Mouse (Mus musculus) myocyte (in vitro differentiated cells): Measurements from ENCODE around the gene Lfng. TPM values are rescaled to one million over a fixed set of nuclear protein-coding genes. Genes with fewer than 3 reads are reported as not detected.

ENCODE experiments used
- H3K27me3 ChIP-seq: one replicate; pipeline ENCODE4 v1.6.1; 2011; ENCODE audit not compliant: control insufficient read depth, insufficient read depth, insufficient read length
- H3K36me3 ChIP-seq: one replicate; pipeline ENCODE4 v1.6.1; 2011; ENCODE audit not compliant: control insufficient read depth, insufficient read depth
- H3K4me2 ChIP-seq: one replicate; pipeline ENCODE4 v1.6.1; 2011; ENCODE audit warnings: low read depth, control low read depth
- H3K4me3 ChIP-seq: one replicate; pipeline ENCODE4 v1.5.1; 2011; ENCODE audit warnings: mild to moderate bottlenecking, control low read depth, moderate library complexity
- H3K79me2 ChIP-seq: one replicate; pipeline ENCODE4 v1.6.1; 2011; ENCODE audit not compliant: control insufficient read depth, insufficient read depth
- H3ac ChIP-seq: one replicate; pipeline ENCODE4 v1.6.1; 2011; ENCODE audit not compliant: control insufficient read depth, insufficient read length
- CEBPB ChIP-seq: IDR thresholded peaks from 2 replicates; pipeline ENCODE4 v1.6.1; 2011; ENCODE audit warnings: mild to moderate bottlenecking, moderate library complexity; ENCODE audit not compliant: poor library complexity, insufficient read depth, severe bottlenecking
- E2F4 ChIP-seq: IDR thresholded peaks from one replicate; pipeline ENCODE4 v1.6.1; 2011; ENCODE audit warnings: mild to moderate bottlenecking, control low read depth, moderate library complexity; ENCODE audit not compliant: insufficient read depth
- MAX ChIP-seq: IDR thresholded peaks from one replicate; pipeline ENCODE4 v1.6.1; 2011; ENCODE audit warnings: low read depth, mild to moderate bottlenecking, control low read depth
- MYOD1 ChIP-seq, 3 experiments: IDR thresholded peaks; one replicate each; pipeline ENCODE4 v1.6.1; 2011; ENCODE audit warnings: control low read depth in 2 of 3, low read depth in 2 of 3, mild to moderate bottlenecking in 2 of 3, moderate library complexity in 1 of 3; ENCODE audit not compliant: insufficient read length in 2 of 3, control insufficient read depth in 1 of 3
- MYOG ChIP-seq, 3 experiments: IDR thresholded peaks; one replicate each; pipeline ENCODE4 v1.6.1; 2011; ENCODE audit warnings: control low read depth in 2 of 3, low read depth in 2 of 3, mild to moderate bottlenecking in 2 of 3; ENCODE audit not compliant: insufficient read length in 2 of 3, control insufficient read depth in 1 of 3, insufficient read depth in 1 of 3
- POLR2A ChIP-seq: IDR thresholded peaks from one replicate; pipeline ENCODE4 v1.6.1; 2011; ENCODE audit warnings: low read depth, mild to moderate bottlenecking, control low read depth, moderate library complexity; ENCODE audit not compliant: insufficient read length
- POLR2AphosphoS2 ChIP-seq: IDR thresholded peaks from one replicate; pipeline ENCODE4 v1.6.1; 2011; ENCODE audit warnings: low read depth, control low read depth; ENCODE audit not compliant: insufficient read length
- REST ChIP-seq: IDR thresholded peaks from one replicate; pipeline ENCODE4 v1.6.1; 2011; ENCODE audit warnings: mild to moderate bottlenecking, control low read depth, moderate library complexity; ENCODE audit not compliant: insufficient read depth, insufficient read length
- SRF ChIP-seq: IDR thresholded peaks from one replicate; pipeline ENCODE4 v1.6.1; 2011; ENCODE audit warnings: low read depth; ENCODE audit not compliant: control insufficient read depth, insufficient read length
- TCF12 ChIP-seq: IDR thresholded peaks from one replicate; pipeline ENCODE4 v1.6.1; 2011; ENCODE audit warnings: mild to moderate bottlenecking, control low read depth; ENCODE audit not compliant: poor library complexity, insufficient read depth, severe bottlenecking
- TCF3 ChIP-seq: IDR thresholded peaks from one replicate; pipeline ENCODE4 v1.6.1; 2011; ENCODE audit warnings: low read depth, control low read depth; ENCODE audit not compliant: insufficient read length
- USF1 ChIP-seq: IDR thresholded peaks from one replicate; pipeline ENCODE4 v1.6.1; 2011; ENCODE audit warnings: low read depth, mild to moderate bottlenecking, control low read depth, moderate library complexity
- polyA plus RNA-seq: library from polyadenylated mRNA; unstranded; fragments of >200 nt; fragmentation: generic; extraction: Trizol; gene quantifications from one replicate; pipeline ENCODE4 v1.2.1, GENCODE M21; 2012; ENCODE audit warnings: missing spikeins

Lfng gene
- polyA plus RNA-seq, 1 experiment: 3.1 TPM

- Histone ChIP-seq H3K79me2 (peaks cover 17% of the 10 kb centered on the region), H3K36me3 (no peaks in the 10 kb centered on the region), H3K4me2 (peak overlapping the region; percentile 98), H3K4me3 (peak overlapping the region; percentile 47), H3ac (peak overlapping the region; percentile 88), H3K27me3 (no peaks in the 10 kb centered on the region)
- TF ChIP-seq SRF (peak; percentile 74), USF1 (no peak)
These were observed 42.1 kb downstream of the Lfng start for GRCm38 (mm10) chr5:140649101-140649667.

- Histone ChIP-seq H3K4me2 (no peak overlapping the region), H3K4me3 (no peak overlapping the region), H3K27me3 (no peaks in the 10 kb centered on the region), H3ac (no peak overlapping the region), H3K79me2 (peaks cover 17% of the 10 kb centered on the region), H3K36me3 (no peaks in the 10 kb centered on the region)
- TF ChIP-seq TCF3: no peak
- TF ChIP-seq REST: no peak
- no peak for TF ChIP-seq CEBPB
- no peak for TF ChIP-seq MYOD1 (IDR thresholded peaks at IDR 0.05; ENCODE audit: control insufficient read depth in 1 of 3, insufficient read length in 2 of 3, low read depth in 2 of 3)
- TF ChIP-seq POLR2AphosphoS2: no peak
These were observed 42.8 kb downstream of the Lfng start for GRCm38 (mm10) chr5:140649881-140650414.

GRCm38 (mm10) chr5:140651231-140651630 is 44.1 kb downstream of the Lfng start:
- H3K36me3 ChIP-seq: no peaks in the 10 kb centered on the region
- TF ChIP-seq TCF12: no peak
- no peak for TF ChIP-seq SRF
- no peak for TF ChIP-seq MYOG (IDR thresholded peaks at IDR 0.05; ENCODE audit: control insufficient read depth in 1 of 3, insufficient read depth in 1 of 3, insufficient read length in 2 of 3, low read depth in 2 of 3)
- no peak for TF ChIP-seq REST
- TF ChIP-seq CEBPB: no peak
- no peak for TF ChIP-seq E2F4
- peak overlapping the region; percentile 45 for H3K4me2 ChIP-seq
- no peaks in the 10 kb centered on the region for H3K27me3 ChIP-seq
- peaks cover 13% of the 10 kb centered on the region for H3K79me2 ChIP-seq
- no peak overlapping the region for H3K4me3 ChIP-seq
- H3ac ChIP-seq: no peak overlapping the region

- Histone ChIP-seq H3K4me3 (no peak overlapping the region), H3ac (no peak overlapping the region), H3K4me2 (no peak overlapping the region), H3K36me3 (no peaks in the 10 kb centered on the region), H3K79me2 (peaks cover 5% of the 10 kb centered on the region), H3K27me3 (no peaks in the 10 kb centered on the region)
- TF ChIP-seq CEBPB (no peak), REST (no peak)
These were observed 45.5 kb downstream of the Lfng start for GRCm38 (mm10) chr5:140652587-140652986.

GRCm38 (mm10) chr5:140654096-140654845 is 47.2 kb downstream of the Lfng start:
- H3K79me2 ChIP-seq: no peaks in the 10 kb centered on the region
- H3K4me3 ChIP-seq: no peak overlapping the region
- no peak for TF ChIP-seq CEBPB
- TF ChIP-seq REST: no peak
- no peak for TF ChIP-seq MYOG (IDR thresholded peaks at IDR 0.05; ENCODE audit: control insufficient read depth in 1 of 3, insufficient read depth in 1 of 3, insufficient read length in 2 of 3, low read depth in 2 of 3)
- H3ac ChIP-seq: no peak overlapping the region
- H3K27me3 ChIP-seq: no peaks in the 10 kb centered on the region
- no peaks in the 10 kb centered on the region for H3K36me3 ChIP-seq
- H3K4me2 ChIP-seq: no peak overlapping the region

- no peak overlapping the region for H3K4me3 ChIP-seq
- no peaks in the 10 kb centered on the region for H3K79me2 ChIP-seq
- H3K4me2 ChIP-seq: no peak overlapping the region
- no peak overlapping the region for H3ac ChIP-seq
- TF ChIP-seq TCF3 (no peak), USF1 (no peak), TCF12 (no peak), MYOD1 (IDR thresholded peaks at IDR 0.05; ENCODE audit: control insufficient read depth in 1 of 3, insufficient read length in 2 of 3, low read depth in 2 of 3) (no peak), E2F4 (no peak), MYOG (IDR thresholded peaks at IDR 0.05; ENCODE audit: control insufficient read depth in 1 of 3, insufficient read depth in 1 of 3, insufficient read length in 2 of 3, low read depth in 2 of 3) (no peak), CEBPB (no peak), MAX (no peak), POLR2A (no peak), SRF (no peak), REST (no peak), POLR2AphosphoS2 (no peak)
- no peaks in the 10 kb centered on the region for H3K27me3 ChIP-seq
- H3K36me3 ChIP-seq: no peaks in the 10 kb centered on the region
These were observed 52.6 kb downstream of the Lfng start for GRCm38 (mm10) chr5:140659607-140660272.
